Mouse (Mus musculus): Measurements from ENCODE around the gene Fntb. TPM values are rescaled to one million over a fixed set of nuclear protein-coding genes. Genes with fewer than 3 reads are reported as not detected.

Gene Fntb
- polyA plus RNA-seq, 1 experiment from 2014 or later: 33.2 TPM

DNA sequence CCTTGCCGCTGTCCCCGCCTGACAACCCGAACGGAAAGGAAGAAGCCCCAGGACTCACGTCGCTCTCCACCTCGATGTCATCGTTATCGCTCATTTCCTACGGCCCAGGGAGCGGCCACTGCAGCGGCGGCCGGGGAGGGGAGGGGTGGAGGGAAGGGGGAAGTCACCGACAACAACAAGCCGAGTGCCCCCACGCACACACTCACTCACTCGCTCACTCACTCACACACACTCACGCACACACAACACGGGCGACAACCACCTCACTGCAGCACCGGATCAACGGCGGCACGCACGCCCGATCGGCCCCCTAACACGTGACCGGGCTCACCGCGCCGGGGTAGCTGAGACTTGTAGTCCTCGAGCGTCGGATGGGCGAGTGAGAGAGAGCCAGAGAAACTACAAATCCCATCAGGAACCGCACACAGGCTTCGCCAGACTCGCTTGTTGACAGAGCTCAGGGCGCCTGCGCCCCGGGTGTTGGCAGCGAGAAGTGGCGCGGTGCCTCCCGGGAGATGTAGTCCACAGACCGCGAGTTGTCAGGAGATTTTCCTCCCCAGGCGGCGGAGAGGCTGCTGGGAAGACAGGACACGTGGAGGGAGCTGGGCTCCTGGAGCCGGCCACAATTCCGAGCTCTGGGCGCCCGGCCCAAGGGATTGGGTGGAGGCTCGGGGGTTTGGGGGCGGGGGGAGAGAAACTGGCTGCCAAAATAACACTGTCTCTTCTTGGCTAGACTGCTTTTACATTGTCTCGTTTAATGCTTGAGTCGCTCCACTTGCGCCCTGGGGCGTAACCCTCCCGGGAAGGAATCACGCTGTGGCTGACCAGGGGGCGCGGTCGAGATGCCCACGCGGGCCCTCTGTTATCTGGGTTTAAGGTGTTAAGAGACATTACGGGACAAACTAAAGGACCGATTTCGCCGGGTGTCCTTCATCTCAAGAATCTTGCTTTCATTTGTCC is 196.8 kb downstream of the Fntb start, which contains the start of gene Max:
TSS of gene Max (minus strand) at position 270 of the 960 bp plus-strand sequence.
- peak within 1 kb of the TSS; percentile 88 for H3K4me3 ChIP-seq
- no peaks in the 10 kb centered on the region for H3K27me3 ChIP-seq
- H3K4me1 ChIP-seq: peaks cover 20% of the 10 kb centered on the region
- peak within 1 kb of the TSS; percentile 88 for H3K9ac ChIP-seq (replicated peaks)
- peak within 1 kb of the TSS; percentile 63 for H3K27ac ChIP-seq (replicated peaks)
- peak; percentile 100 for ATAC-seq (replicated peaks)
- WGBS: under 1% methylated on average over 72 of the region's 73 CpGs
- peaks cover 11% of the 10 kb centered on the region for H3K36me3 ChIP-seq
- H3K4me2 ChIP-seq (replicated peaks): peak within 1 kb of the TSS; percentile 88
- H3K9me3 ChIP-seq: no peaks in the 10 kb centered on the region

- H3K27me3 ChIP-seq: no peaks in the 10 kb centered on the region
- no peaks in the 10 kb centered on the region for H3K9me3 ChIP-seq
- no peak overlapping the region for H3K4me3 ChIP-seq
- H3K27ac ChIP-seq (replicated peaks): no peak overlapping the region
- peaks cover 16% of the 10 kb centered on the region for H3K4me1 ChIP-seq
- H3K36me3 ChIP-seq: no peaks in the 10 kb centered on the region
- no peak for ATAC-seq (replicated peaks)
- no peak overlapping the region for H3K9ac ChIP-seq (replicated peaks)
- no peak overlapping the region for H3K4me2 ChIP-seq (replicated peaks)
- WGBS: 19% methylated on average over 5 of the region's 5 CpGs
Measured at GRCm38 (mm10) chr12:76965089-76965488, 199.7 kb downstream of the Fntb start.

GRCm38 (mm10) chr12:76965876-76966275 is 200.5 kb downstream of the Fntb start:
- Histone ChIP-seq H3K9ac (replicated peaks) (no peak overlapping the region), H3K27me3 (no peaks in the 10 kb centered on the region), H3K4me1 (peaks cover 9% of the 10 kb centered on the region), H3K36me3 (no peaks in the 10 kb centered on the region), H3K4me3 (no peak overlapping the region), H3K9me3 (no peaks in the 10 kb centered on the region), H3K27ac (replicated peaks) (no peak overlapping the region), H3K4me2 (replicated peaks) (no peak overlapping the region)
- no peak for ATAC-seq (replicated peaks)
- 9% methylated on average over 4 of the region's 4 CpGs for WGBS

Other genes starting within 250 kb of the Fntb start
- 0.79 and 1.2 TPM in 2 replicates for gene Plekhg3, start 234.7 kb upstream of the Fntb start, polyA plus RNA-seq (2015; fragmentation: Nextera tagmentation; extraction: Ambion mirVana)
- gene Sptb, start 55.0 kb upstream of the Fntb start, polyA plus RNA-seq (2015; fragmentation: Nextera tagmentation; extraction: Ambion mirVana): 1.1 and 1.2 TPM in 2 replicates
- 108 and 122 TPM in 2 replicates for gene Churc1, start 51 bp upstream of the Fntb start, polyA plus RNA-seq (2015; fragmentation: Nextera tagmentation; extraction: Ambion mirVana)
- gene Gpx2, start 30.0 kb downstream of the Fntb start, polyA plus RNA-seq (2015; fragmentation: Nextera tagmentation; extraction: Ambion mirVana): not detected in 2 replicates
- gene Rab15, start 57.3 kb downstream of the Fntb start, polyA plus RNA-seq (2015; fragmentation: Nextera tagmentation; extraction: Ambion mirVana): 23.9 and 26.7 TPM in 2 replicates
- 19.4 and 21.1 TPM in 2 replicates for gene Max, start 196.6 kb downstream of the Fntb start, polyA plus RNA-seq (2015; fragmentation: Nextera tagmentation; extraction: Ambion mirVana)